Mouse (Mus musculus) E14TG2a.4 (cell line): Measurements from ENCODE around the gene Ramp1.

Experiments used
- CTCF ChIP-seq: conservative IDR thresholded peaks from 2 replicates; pipeline ENCODE4 v1.5.1; 2014; ENCODE audit warnings: low read length
- NANOG ChIP-seq: IDR thresholded peaks from 2 replicates; pipeline ENCODE4 v1.6.1; 2014; ENCODE audit warnings: borderline replicate concordance, low read length, mixed read lengths
- POU5F1 ChIP-seq: IDR thresholded peaks from 2 replicates; pipeline ENCODE4 v1.6.1; 2014; ENCODE audit warnings: low read length, borderline replicate concordance

- TF ChIP-seq CTCF (no peak), NANOG (no peak), POU5F1 (no peak)
Observed at GRCm38 (mm10) chr1:91201122-91201521, 21.5 kb downstream of the Ramp1 start.
